Mouse (Mus musculus): ENCODE measurements around the gene Eml2. TPM values are rescaled to one million over a fixed set of nuclear protein-coding genes. Genes with fewer than 3 reads are reported as not detected.

Eml2 gene
- polyA plus RNA-seq, 1 experiment, result 26.9 TPM

- TF ChIP-seq GATA1 (IDR thresholded peaks at IDR 0.05; ENCODE audit: low read length), result no peak
Measured at GRCm38 (mm10) chr7:19210010-19210409, 33.8 kb downstream of the Eml2 start.

GRCm38 (mm10) chr7:19211041-19211675, 34.9 kb downstream of the Eml2 start:
- no peak for TF ChIP-seq GATA1 (IDR thresholded peaks at IDR 0.05; ENCODE audit: low read length)

- no peak for TF ChIP-seq GATA1 (IDR thresholded peaks at IDR 0.05; ENCODE audit: low read length)
Measured at GRCm38 (mm10) chr7:19211996-19212755, 36.0 kb downstream of the Eml2 start, which contains the start of gene Gpr4. Gpr4 (plus strand) TSS chr7:19212538.

- TF ChIP-seq GATA1 (IDR thresholded peaks at IDR 0.05; ENCODE audit: low read length), result no peak
Measured at GRCm38 (mm10) chr7:19213385-19213784, 37.2 kb downstream of the Eml2 start.

- TF ChIP-seq GATA1 (IDR thresholded peaks at IDR 0.05; ENCODE audit: low read length), result no peak
Measured at GRCm38 (mm10) chr7:19214369-19214768, 38.1 kb downstream of the Eml2 start.

GRCm38 (mm10) chr7:19214940-19215339, 38.7 kb downstream of the Eml2 start:
- TF ChIP-seq GATA1 (IDR thresholded peaks at IDR 0.05; ENCODE audit: low read length), result no peak

- no peak for TF ChIP-seq GATA1 (IDR thresholded peaks at IDR 0.05; ENCODE audit: low read length)
Measured at GRCm38 (mm10) chr7:19217492-19217891, 41.3 kb downstream of the Eml2 start.

GRCm38 (mm10) chr7:19217944-19218343, 41.7 kb downstream of the Eml2 start:
- TF ChIP-seq GATA1 (IDR thresholded peaks at IDR 0.05; ENCODE audit: low read length), result no peak

- TF ChIP-seq GATA1 (IDR thresholded peaks at IDR 0.05; ENCODE audit: low read length), result no peak
Measured at GRCm38 (mm10) chr7:19220061-19220460, 43.8 kb downstream of the Eml2 start.

- TF ChIP-seq GATA1 (IDR thresholded peaks at IDR 0.05; ENCODE audit: low read length), result no peak
Measured at GRCm38 (mm10) chr7:19222189-19222588, 46.0 kb downstream of the Eml2 start.

- TF ChIP-seq GATA1 (IDR thresholded peaks at IDR 0.05; ENCODE audit: low read length), result no peak
Measured at GRCm38 (mm10) chr7:19222875-19223274, 46.7 kb downstream of the Eml2 start.

- no peak for TF ChIP-seq GATA1 (IDR thresholded peaks at IDR 0.05; ENCODE audit: low read length)
Measured at GRCm38 (mm10) chr7:19224933-19225332, 48.7 kb downstream of the Eml2 start.

GRCm38 (mm10) chr7:19226817-19227797, 50.9 kb downstream of the Eml2 start:
- TF ChIP-seq GATA1 (IDR thresholded peaks at IDR 0.05; ENCODE audit: low read length), result no peak

- TF ChIP-seq GATA1 (IDR thresholded peaks at IDR 0.05; ENCODE audit: low read length), result no peak
Measured at GRCm38 (mm10) chr7:19227883-19228792, 51.9 kb downstream of the Eml2 start, which contains the start of gene Opa3. Opa3 (plus strand) TSS chr7:19228334.

- TF ChIP-seq GATA1 (IDR thresholded peaks at IDR 0.05; ENCODE audit: low read length), result no peak
Measured at GRCm38 (mm10) chr7:19228793-19229148, 52.5 kb downstream of the Eml2 start.

All from G1E-ER4 (cell line).